Mouse (Mus musculus) CH12.LX (cell line): ENCODE results near the gene Il22ra1. TPM values are rescaled to one million over a fixed set of nuclear protein-coding genes. Genes with fewer than 3 reads are reported as not detected.

ENCODE experiments used
- DNase-seq: peaks from one replicate; pipeline ENCODE4 v3.0.0-alpha.2; 2013; ENCODE audit errors: extremely low read depth
- H3K27ac ChIP-seq: 2 replicates; pipeline ENCODE4 v1.5.1; 2012; ENCODE audit warnings: low read depth, mild to moderate bottlenecking, control low read depth, moderate library complexity; ENCODE audit not compliant: insufficient read depth
- H3K27me3 ChIP-seq: replicated peaks from 2 replicates; pipeline ENCODE3; 2012; ENCODE audit warnings: inconsistent platforms
- H3K36me3 ChIP-seq, 2 experiments: replicated peaks in 1 of 2; 2 replicates each; pipeline versions ENCODE3 to v1.6.1; 2012; ENCODE audit warnings: inconsistent platforms in 1 of 2, low read length in 1 of 2, mild to moderate bottlenecking in 1 of 2, mixed read lengths in 1 of 2, moderate library complexity in 1 of 2; ENCODE audit not compliant: control insufficient read depth in 1 of 2, insufficient read depth in 1 of 2
- H3K4me1 ChIP-seq, 2 experiments: 2 replicates each; pipeline ENCODE4 v1.6.1; 2012; ENCODE audit warnings: inconsistent platforms in 1 of 2, moderate library complexity in 1 of 2; ENCODE audit not compliant: insufficient read depth in 2 of 2, control insufficient read depth in 1 of 2
- H3K4me2 ChIP-seq: 2 replicates; pipeline ENCODE4 v1.6.1; 2012; ENCODE audit warnings: low read depth, mild to moderate bottlenecking, control low read depth; ENCODE audit not compliant: poor library complexity, insufficient read depth, severe bottlenecking
- H3K4me3 ChIP-seq, 3 experiments: fragments of 150-350 bp in 1 of 3; sonication (generic) in 1 of 3; replicated peaks in 1 of 3; 2 replicates each; pipeline versions ENCODE3 to v1.5.1; 2011 to 2012; ENCODE audit warnings: low read depth in 2 of 3, low read length in 2 of 3, mild to moderate bottlenecking in 2 of 3, moderate library complexity in 2 of 3, control low read depth in 1 of 3, improper control_type of control experiment in 1 of 3, inconsistent platforms in 1 of 3, mixed read lengths in 1 of 3; ENCODE audit not compliant: poor library complexity in 1 of 3
- H3K79me2 ChIP-seq: replicated peaks from 2 replicates; pipeline ENCODE4 v1.6.1; 2012; ENCODE audit warnings: mild to moderate bottlenecking, moderate library complexity; ENCODE audit not compliant: control insufficient read depth, poor library complexity, insufficient read depth, severe bottlenecking; ENCODE audit errors: extremely low read depth
- H3K9ac ChIP-seq: 2 replicates; pipeline ENCODE4 v1.6.1; 2012; ENCODE audit warnings: low read depth, mild to moderate bottlenecking, control low read depth, moderate library complexity; ENCODE audit not compliant: insufficient read depth
- H3K9me3 ChIP-seq: replicated peaks from 2 replicates; pipeline ENCODE3; 2012; ENCODE audit warnings: low read length, inconsistent platforms, mixed read lengths
- BHLHE40 ChIP-seq: IDR thresholded peaks from 2 replicates; pipeline ENCODE4 v1.6.1; 2011; ENCODE audit warnings: mild to moderate bottlenecking, low read depth, low read length, improper control_type of control experiment
- CHD1 ChIP-seq: IDR thresholded peaks from 2 replicates; pipeline ENCODE4 v1.6.1; 2012; ENCODE audit warnings: low read depth, low read length, improper control_type of control experiment, inconsistent platforms
- CHD2 ChIP-seq: IDR thresholded peaks from 2 replicates; pipeline ENCODE4 v1.6.1; 2011; ENCODE audit warnings: low read length, improper control_type of control experiment
- CTCF ChIP-seq, 2 experiments: IDR thresholded peaks in 1 of 2; conservative IDR thresholded peaks in 1 of 2; 2 replicates each; pipeline ENCODE4 v1.5.1; 2011 to 2012; ENCODE audit warnings: low read depth in 2 of 2, low read length in 2 of 2, improper control_type of control experiment in 1 of 2, inconsistent platforms in 1 of 2, mild to moderate bottlenecking in 1 of 2, moderate library complexity in 1 of 2
- E2F4 ChIP-seq: IDR thresholded peaks from 2 replicates; pipeline ENCODE4 v1.6.1; 2011; ENCODE audit warnings: low read depth, low read length, improper control_type of control experiment; ENCODE audit not compliant: insufficient replicate concordance
- ELF1 ChIP-seq: IDR thresholded peaks from 2 replicates; pipeline ENCODE4 v1.6.1; 2014; ENCODE audit warnings: low read depth, mild to moderate bottlenecking, inconsistent platforms, low read length, improper control_type of control experiment
- EP300 ChIP-seq: IDR thresholded peaks from 2 replicates; pipeline ENCODE4 v1.6.1; 2011; ENCODE audit warnings: low read length, improper control_type of control experiment
- ETS1 ChIP-seq: conservative IDR thresholded peaks from 2 replicates; pipeline ENCODE4 v1.6.1; 2012; ENCODE audit warnings: low read depth, mild to moderate bottlenecking, inconsistent platforms, low read length, improper control_type of control experiment, moderate library complexity
- HCFC1 ChIP-seq: IDR thresholded peaks from 2 replicates; pipeline ENCODE4 v1.6.1; 2012; ENCODE audit warnings: low read depth, mild to moderate bottlenecking, inconsistent platforms, low read length, improper control_type of control experiment
- IRF4 ChIP-seq: IDR thresholded peaks from 2 replicates; pipeline ENCODE4 v1.6.1; 2014; ENCODE audit warnings: low read depth, mild to moderate bottlenecking, inconsistent platforms, low read length, improper control_type of control experiment
- JUND ChIP-seq: conservative IDR thresholded peaks from 2 replicates; pipeline ENCODE4 v1.6.1; 2011; ENCODE audit warnings: low read depth, low read length, improper control_type of control experiment
- KAT2A ChIP-seq: IDR thresholded peaks from 2 replicates; pipeline ENCODE4 v1.6.1; 2012; ENCODE audit warnings: low read length, improper control_type of control experiment, inconsistent platforms; ENCODE audit not compliant: insufficient replicate concordance
- MAFK ChIP-seq: IDR thresholded peaks from 2 replicates; pipeline ENCODE4 v1.6.1; 2011; ENCODE audit warnings: low read length, improper control_type of control experiment; ENCODE audit not compliant: insufficient replicate concordance
- MAX ChIP-seq: IDR thresholded peaks from 2 replicates; pipeline ENCODE4 v1.6.1; 2011; ENCODE audit warnings: low read length, improper control_type of control experiment
- MAZ ChIP-seq: IDR thresholded peaks from 2 replicates; pipeline ENCODE4 v1.6.1; 2012; ENCODE audit warnings: low read depth, mild to moderate bottlenecking, inconsistent platforms, low read length, improper control_type of control experiment, moderate library complexity
- MXI1 ChIP-seq: IDR thresholded peaks from 2 replicates; pipeline ENCODE4 v1.6.1; 2011; ENCODE audit warnings: mild to moderate bottlenecking, low read depth, low read length, improper control_type of control experiment
- MYC ChIP-seq: IDR thresholded peaks from 2 replicates; pipeline ENCODE4 v1.6.1; 2011; ENCODE audit warnings: low read depth, mild to moderate bottlenecking, improper control_type of control experiment, low read length
- RAD21 ChIP-seq: IDR thresholded peaks from 2 replicates; pipeline ENCODE4 v1.6.1; 2011; ENCODE audit warnings: low read depth, mild to moderate bottlenecking, low read length, improper control_type of control experiment, moderate library complexity
- RCOR1 ChIP-seq: conservative IDR thresholded peaks from 2 replicates; pipeline ENCODE4 v1.6.1; 2012; ENCODE audit warnings: low read depth, mild to moderate bottlenecking, inconsistent platforms, low read length, improper control_type of control experiment
- SIN3A ChIP-seq: IDR thresholded peaks from 2 replicates; pipeline ENCODE4 v1.6.1; 2012; ENCODE audit warnings: low read length, improper control_type of control experiment, inconsistent platforms
- SMC3 ChIP-seq: IDR thresholded peaks from 2 replicates; pipeline ENCODE4 v1.6.1; 2011; ENCODE audit warnings: low read depth, low read length, improper control_type of control experiment
- UBTF ChIP-seq: IDR thresholded peaks from 2 replicates; pipeline ENCODE4 v1.6.1; 2012; ENCODE audit warnings: low read depth, mild to moderate bottlenecking, inconsistent platforms, low read length, improper control_type of control experiment, moderate library complexity
- USF1 ChIP-seq: IDR thresholded peaks from 2 replicates; pipeline ENCODE4 v1.6.1; 2014; ENCODE audit warnings: low read depth, mild to moderate bottlenecking, inconsistent platforms, low read length, improper control_type of control experiment
- ZMIZ1 ChIP-seq: IDR thresholded peaks from 2 replicates; pipeline ENCODE4 v1.6.1; 2012; ENCODE audit warnings: low read depth, mild to moderate bottlenecking, inconsistent platforms, low read length, improper control_type of control experiment
- dilution Hi-C: fragments of 300-500 bp; cut with MboI; formaldehyde crosslinking; loops from 2 replicates; pipeline ENCODE4 v1.14.3; 2020; ENCODE audit warnings: low sequenced_read_pairs; ENCODE audit not compliant: extremely low pct_unique_long_range_greater_than_20kb, extremely low pct_ligation_motif_present
- in situ Hi-C: fragments of 300-500 bp; cut with MboI; formaldehyde crosslinking; loops from 3 replicates; pipeline ENCODE4 v1.14.3; 2019; ENCODE audit warnings: low sequenced_read_pairs, low pct_ligation_motif_present, low pct_unique_long_range_greater_than_20kb, mixed read lengths
- polyA plus RNA-seq: library from polyadenylated mRNA; unstranded; fragments of >175 nt; gene quantifications from 2 replicates; pipeline ENCODE4 v1.2.1, GENCODE M21; 2012; ENCODE audit warnings: low read depth; ENCODE audit not compliant: insufficient read length
- total RNA-seq, 2 experiments: library from RNA; depleted of rRNA; stranded (reverse); fragments of 300-350 nt in 1 of 2; fragments of >200 nt in 1 of 2; gene quantifications; 2 replicates each; pipeline ENCODE4 v1.2.3; 2012 to 2014

The Il22ra1 gene
- total and polyA plus RNA-seq, 3 experiments, result not detected

DNA sequence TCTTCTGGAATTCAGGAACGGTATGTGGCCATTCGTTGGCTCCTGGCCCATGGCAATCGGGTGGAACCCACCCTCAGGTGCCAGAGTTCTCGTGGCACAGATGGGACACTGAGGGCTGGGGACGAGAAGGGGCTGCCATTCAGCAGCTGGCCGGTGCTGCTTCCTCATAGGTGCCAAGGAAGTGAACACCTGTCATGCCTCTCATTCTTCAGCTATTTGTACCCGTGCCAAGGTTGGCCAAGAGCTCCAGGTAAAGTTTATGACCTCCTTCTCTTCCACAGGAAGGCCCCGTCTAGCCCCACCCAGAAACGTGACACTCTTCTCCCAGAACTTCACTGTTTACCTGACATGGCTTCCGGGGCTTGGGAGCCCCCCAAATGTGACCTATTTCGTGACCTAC, 37.7 kb upstream of the Il22ra1 start:
- Histone ChIP-seq H3K27me3 (peaks cover 49% of the 10 kb centered on the region), H3K4me3 (no peak overlapping the region), H3K36me3 (no peaks in the 10 kb centered on the region), H3K27ac (no peak overlapping the region), H3K79me2 (no peaks in the 10 kb centered on the region), H3K9me3 (peaks cover 13% of the 10 kb centered on the region), H3K9ac (no peak overlapping the region), H3K4me2 (no peak overlapping the region), H3K4me1 (peaks cover 0 to 27% of the 10 kb centered on the region in 2 experiments; a peak in 2 of 4 replicates)
- dilution Hi-C loops, result no loop called here
- TF ChIP-seq MXI1 (no peak), CTCF (conservative IDR thresholded peaks at IDR 0.05 in 1 of 2, IDR thresholded peaks at IDR 0.05 in 1 of 2; ENCODE audit: low read depth in 2 of 2, low read length in 2 of 2) (no peak), MAFK (no peak), SMC3 (no peak), IRF4 (no peak), CHD2 (no peak)
- no peak for DNase-seq
- in situ Hi-C loops, result no loop called here

DNA sequence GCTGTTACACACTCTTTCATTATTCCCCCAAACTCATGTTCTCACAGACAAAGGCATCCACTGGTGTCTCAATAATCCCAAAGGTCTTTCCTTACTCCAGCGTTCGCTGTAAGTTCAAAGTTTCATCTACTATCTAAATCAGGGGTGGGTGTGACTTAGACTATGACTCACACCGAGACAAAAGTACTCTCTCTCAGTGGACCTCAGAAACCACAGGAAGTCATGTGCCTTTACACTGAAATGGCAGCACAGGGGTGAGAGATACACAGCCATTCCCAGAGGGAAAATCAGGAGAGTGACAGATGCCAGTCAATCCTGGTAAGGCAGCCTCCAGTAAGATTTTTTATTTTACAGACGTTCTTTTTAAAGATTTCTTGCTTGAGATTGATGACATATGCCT, 35.1 kb upstream of the Il22ra1 start:
- Histone ChIP-seq H3K36me3 (no peaks in the 10 kb centered on the region), H3K4me2 (no peak overlapping the region), H3K9ac (no peak overlapping the region), H3K4me1 (peaks cover 0 to 7% of the 10 kb centered on the region in 2 experiments; a peak in 1 of 4 replicates), H3K4me3 (no peak overlapping the region), H3K27me3 (peaks cover 32% of the 10 kb centered on the region), H3K9me3 (peaks cover 17% of the 10 kb centered on the region), H3K79me2 (no peaks in the 10 kb centered on the region), H3K27ac (no peak overlapping the region)
- dilution Hi-C loops, result no loop called here
- in situ Hi-C loops, result no loop called here
- TF ChIP-seq EP300 (0 out of 2 replicates have a peak, but pooled peaks have one; percentile 27), JUND (peak; percentile 27; the same call in 1 of the 2 replicates), IRF4 (0 out of 2 replicates have a peak, but pooled peaks have one; percentile 29), KAT2A (no peak), MAZ (no peak), BHLHE40 (peak; percentile 87), USF1 (no peak; the same call in 1 of the 2 replicates), SMC3 (no peak)
- TF ChIP-seq, all 38 proteins: peak for 4
- DNase-seq, result peak; percentile 28

DNA sequence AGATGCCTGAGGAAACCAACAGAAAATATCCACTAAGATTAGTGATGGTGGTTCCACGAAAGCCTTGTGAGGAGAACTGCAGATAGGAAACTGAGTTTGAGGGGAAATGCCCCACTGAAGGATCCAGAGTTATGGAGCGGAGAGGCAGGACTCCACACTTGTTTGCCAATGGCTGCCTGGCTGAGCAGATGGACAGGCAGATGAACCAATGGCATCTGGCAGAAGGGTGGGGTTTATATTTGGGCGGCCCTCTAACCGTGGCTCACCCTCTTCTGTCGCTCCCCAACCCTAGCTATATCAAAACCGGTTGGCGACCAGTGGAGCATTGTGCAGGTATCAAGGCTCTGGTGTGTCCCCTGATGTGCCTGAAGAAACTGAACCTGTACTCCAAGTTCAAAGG, 29.5 kb upstream of the Il22ra1 start:
- no peak overlapping the region for H3K4me2 ChIP-seq

More for the DNA sequence above, 29.5 kb upstream of the Il22ra1 start:
- Histone ChIP-seq H3K9me3 (peaks cover 14% of the 10 kb centered on the region), H3K27me3 (peaks cover 18% of the 10 kb centered on the region), H3K27ac (no peak overlapping the region), H3K4me1 (no peaks in the 10 kb centered on the region), H3K4me3 (no peak overlapping the region), H3K9ac (no peak overlapping the region), H3K36me3 (no peaks in the 10 kb centered on the region), H3K79me2 (no peaks in the 10 kb centered on the region)
- dilution Hi-C loops (no loop called here), in situ Hi-C loops (no loop called here)
- no peak for DNase-seq
- TF ChIP-seq MAX (no peak), ELF1 (no peak), E2F4 (no peak), CHD1 (no peak), RCOR1 (no peak), SIN3A (no peak), RAD21 (no peak), MAFK (no peak), ETS1 (no peak), MYC (no peak), ZMIZ1 (no peak), HCFC1 (no peak), UBTF (no peak)
